Mouse (Mus musculus) CH12.LX (cell line): Measurements from ENCODE around the gene Slc7a11.

ENCODE experiments used
- CHD2 ChIP-seq: IDR thresholded peaks from 2 replicates; pipeline ENCODE4 v1.6.1; 2011; ENCODE audit warnings: low read length, improper control_type of control experiment
- E2F4 ChIP-seq: IDR thresholded peaks from 2 replicates; pipeline ENCODE4 v1.6.1; 2011; ENCODE audit warnings: low read depth, low read length, improper control_type of control experiment; ENCODE audit not compliant: insufficient replicate concordance
- ELF1 ChIP-seq: IDR thresholded peaks from 2 replicates; pipeline ENCODE4 v1.6.1; 2014; ENCODE audit warnings: low read depth, mild to moderate bottlenecking, inconsistent platforms, low read length, improper control_type of control experiment
- EP300 ChIP-seq: IDR thresholded peaks from 2 replicates; pipeline ENCODE4 v1.6.1; 2011; ENCODE audit warnings: low read length, improper control_type of control experiment
- POLR2A ChIP-seq: IDR thresholded peaks from 2 replicates; pipeline ENCODE4 v1.6.1; 2011; ENCODE audit warnings: low read depth, mild to moderate bottlenecking, improper control_type of control experiment, low read length

GRCm38 (mm10) chr3:49944783-49945182 is 498.6 kb downstream of the Slc7a11 start:
- TF ChIP-seq POLR2A (no peak), E2F4 (no peak), EP300 (no peak), ELF1 (no peak), CHD2 (no peak)
